Mouse (Mus musculus): Measurements from ENCODE around the gene Runx1.

Gene Runx1

DNA sequence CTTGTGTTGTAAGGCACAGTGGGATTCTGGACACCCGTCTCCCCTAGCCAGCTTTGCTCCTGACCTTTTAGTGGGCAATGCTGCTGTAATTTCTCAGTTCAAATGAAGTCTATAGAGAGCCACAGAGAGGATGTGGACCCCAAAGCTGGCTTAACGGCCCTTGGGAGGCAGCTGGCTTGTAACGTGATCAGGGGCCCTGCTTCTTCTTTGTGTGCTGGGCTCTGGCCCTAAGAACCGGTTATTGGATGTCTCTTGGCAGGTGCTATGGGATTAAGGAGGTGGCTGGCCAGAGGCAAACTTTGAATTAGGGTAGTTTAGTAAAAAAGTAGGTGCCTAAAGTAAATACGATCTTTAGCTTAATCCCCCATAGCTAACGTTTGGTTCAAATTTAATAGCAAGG, 31.8 kb downstream of the Runx1 start:
- DNase-seq (ENCODE audit: low spot score): no peak

DNA sequence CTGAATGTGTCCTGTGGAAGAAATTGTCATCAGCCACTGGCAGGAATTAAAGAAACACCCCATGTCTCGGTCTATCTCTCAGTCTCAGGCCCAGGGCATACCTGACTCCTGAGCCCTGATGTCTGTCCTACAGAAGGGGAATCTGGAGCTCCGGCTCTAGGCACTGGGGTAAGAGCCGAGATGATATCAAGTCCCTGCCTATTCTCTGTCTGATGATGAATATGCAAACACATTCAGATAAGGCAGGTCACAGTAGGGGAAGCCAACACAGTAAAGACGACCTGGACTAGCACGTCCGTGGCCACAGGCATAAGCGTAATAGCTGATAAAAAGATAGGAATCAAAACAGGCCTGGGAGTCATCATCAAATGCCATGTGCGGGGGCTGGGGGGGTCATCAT, 32.2 kb downstream of the Runx1 start:
- no peak for DNase-seq (ENCODE audit: low spot score)

GRCm38 (mm10) chr16:92792905-92793304, 33.0 kb downstream of the Runx1 start:
- DNase-seq (ENCODE audit: low spot score): no peak

DNA sequence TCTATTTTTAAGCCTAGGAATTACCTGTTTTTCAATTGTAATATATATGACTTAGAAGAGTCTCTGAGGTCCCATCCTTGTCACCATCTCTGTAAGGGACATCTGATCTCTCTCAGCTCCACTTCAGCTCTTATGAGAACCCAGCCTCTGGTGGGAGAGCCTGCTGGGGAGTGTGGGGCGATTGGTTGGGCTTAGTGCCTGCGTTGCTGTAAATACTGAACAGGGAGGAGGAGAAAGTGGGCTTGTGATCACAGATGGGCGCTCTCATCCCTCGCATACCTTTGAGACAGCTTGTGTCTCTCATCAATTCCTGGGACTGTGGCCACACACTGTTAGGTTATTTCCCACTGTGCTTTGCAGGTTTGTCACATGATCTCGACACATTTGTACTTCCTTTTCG, 35.3 kb downstream of the Runx1 start:
- DNase-seq (ENCODE audit: low spot score): no peak

GRCm38 (mm10) chr16:92789840-92790239, 36.1 kb downstream of the Runx1 start:
- no peak for DNase-seq (ENCODE audit: low spot score)

DNA sequence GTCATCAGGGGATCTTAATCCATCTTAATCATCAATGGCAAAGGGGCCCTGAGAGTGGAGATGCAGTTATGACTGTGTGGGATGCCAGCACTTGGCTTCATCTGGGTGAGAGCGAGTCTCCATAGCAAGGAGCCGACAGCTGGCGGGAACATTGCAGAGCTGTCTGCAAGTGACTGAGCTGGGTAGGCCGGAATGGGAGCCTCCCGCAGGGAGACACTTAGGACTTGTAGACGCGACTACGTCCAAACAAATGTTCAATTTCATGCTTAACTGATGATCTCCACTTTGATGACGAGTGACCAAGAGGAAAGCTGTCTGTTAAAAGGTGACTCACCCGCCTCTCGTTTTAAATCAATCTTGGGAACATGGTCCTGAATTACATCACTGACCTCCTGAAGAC, 37.5 kb downstream of the Runx1 start:
- DNase-seq (ENCODE audit: low spot score): no peak

DNA sequence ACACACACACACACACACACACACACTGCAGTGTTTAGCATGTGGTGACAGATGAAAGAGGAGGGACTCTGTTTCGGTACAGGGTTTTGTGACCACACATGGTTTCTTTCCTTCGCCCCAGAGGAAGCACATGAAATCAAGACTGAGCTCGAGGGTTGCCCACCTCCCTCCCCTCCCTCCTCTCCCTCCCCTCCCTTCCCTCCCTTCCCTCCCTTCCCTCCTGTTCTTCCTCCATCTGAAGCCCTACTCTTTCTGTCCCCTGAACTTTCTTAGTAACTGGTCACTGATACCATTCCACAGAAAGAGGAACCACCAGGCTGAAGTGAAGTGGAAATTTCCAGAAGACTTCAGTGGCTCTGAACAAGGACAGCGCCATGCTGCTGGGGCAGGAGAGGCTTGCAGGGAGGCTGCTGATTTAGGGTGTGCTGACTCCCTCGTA, 39.0 kb downstream of the Runx1 start:
- DNase-seq (ENCODE audit: low spot score): no peak

DNA sequence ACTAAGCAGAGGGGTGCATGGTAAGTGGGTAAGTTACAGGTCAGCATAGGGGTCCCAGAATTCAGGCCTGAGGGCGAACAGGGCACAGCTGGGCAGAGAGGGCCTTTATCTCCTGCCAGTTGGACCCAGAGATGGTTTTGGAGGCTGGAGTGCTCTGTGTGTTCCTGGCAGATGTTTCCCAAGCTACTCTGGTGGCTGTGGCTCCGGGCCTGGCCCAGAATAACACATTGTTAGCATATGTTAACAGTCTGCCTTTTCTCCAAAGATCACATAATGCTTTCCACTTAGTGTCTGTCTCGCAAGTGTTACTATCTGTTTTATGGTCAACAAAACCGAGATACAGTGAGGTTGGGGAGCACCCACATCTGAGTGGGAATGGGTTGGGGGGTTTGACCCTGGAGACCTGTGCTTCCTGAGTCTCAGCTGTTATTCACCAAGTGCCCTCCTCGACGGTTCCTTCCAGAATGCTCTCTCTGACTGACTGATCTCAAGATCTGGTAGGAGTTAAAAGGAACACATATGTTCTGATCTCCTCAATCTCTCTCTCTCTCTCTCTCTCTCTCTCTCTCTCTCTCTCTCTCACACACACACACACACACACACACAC, 39.6 kb downstream of the Runx1 start:
- DNase-seq (ENCODE audit: low spot score): no peak

- no peak for DNase-seq (ENCODE audit: low spot score)
Measured at GRCm38 (mm10) chr16:92783651-92784131, 42.3 kb downstream of the Runx1 start.

- DNase-seq (ENCODE audit: low spot score): no peak
Measured at GRCm38 (mm10) chr16:92782408-92782807, 43.5 kb downstream of the Runx1 start.

GRCm38 (mm10) chr16:92779896-92780435, 46.0 kb downstream of the Runx1 start:
- DNase-seq (ENCODE audit: low spot score): no peak

- DNase-seq (ENCODE audit: low spot score): no peak
Measured at GRCm38 (mm10) chr16:92779175-92779574, 46.8 kb downstream of the Runx1 start.

DNA sequence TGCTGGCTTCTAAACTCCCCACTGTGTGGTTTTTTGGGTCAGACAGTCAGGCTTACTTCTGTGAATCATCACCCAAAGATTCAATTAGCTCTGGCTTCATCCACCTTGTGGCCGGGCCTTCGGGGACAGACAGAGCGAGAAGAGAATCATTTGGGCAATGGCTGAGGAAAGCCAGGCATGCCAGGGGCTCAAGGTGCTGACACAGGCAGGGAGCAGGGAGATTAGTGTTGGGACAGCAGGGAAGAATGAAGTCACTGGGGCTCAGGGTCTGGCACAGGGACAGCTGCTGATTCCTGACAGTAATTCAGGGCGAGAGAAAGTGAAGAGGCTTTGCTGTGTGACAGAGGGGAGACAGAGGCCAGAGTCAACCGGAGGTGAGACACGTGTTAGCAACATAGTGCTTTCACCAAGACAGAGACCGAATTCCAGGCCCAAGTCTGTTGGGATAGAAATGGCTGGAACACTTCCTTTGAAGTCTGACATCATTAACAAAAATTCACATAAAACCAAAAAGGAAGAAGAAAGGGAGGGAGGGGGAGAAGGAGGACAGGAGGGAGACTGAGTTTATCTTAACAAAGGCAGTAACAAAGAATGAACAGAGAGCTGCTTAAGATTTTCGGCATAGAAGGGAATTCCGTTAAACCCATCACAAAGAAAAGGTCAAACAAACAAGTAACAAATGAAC, 47.7 kb downstream of the Runx1 start:
- DNase-seq (ENCODE audit: low spot score): no peak

DNA sequence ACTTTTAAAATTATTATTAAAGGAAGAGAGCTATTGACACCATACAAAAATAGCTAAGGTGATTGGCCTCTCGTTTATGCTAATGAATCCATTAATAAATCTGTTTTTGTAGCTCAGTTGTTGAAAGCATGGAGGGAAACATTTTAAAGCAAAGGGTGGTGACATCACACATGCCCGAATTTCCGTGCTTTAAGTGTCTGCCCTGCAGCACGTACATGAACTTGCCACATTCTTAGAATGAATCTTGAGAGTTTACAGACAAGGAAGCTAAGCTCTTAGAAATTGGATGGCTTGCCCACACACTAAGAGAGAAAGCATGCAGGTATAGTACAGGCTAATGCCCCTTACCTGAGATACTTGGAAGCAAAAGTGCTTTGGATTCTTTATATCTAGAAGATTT, 58.1 kb downstream of the Runx1 start:
- no peak for DNase-seq (ENCODE audit: low spot score)

GRCm38 (mm10) chr16:92767423-92767822, 58.5 kb downstream of the Runx1 start:
- no peak for DNase-seq (ENCODE audit: low spot score)

GRCm38 (mm10) chr16:92764741-92765396, 61.1 kb downstream of the Runx1 start:
- no peak for DNase-seq (ENCODE audit: low spot score)

GRCm38 (mm10) chr16:92763666-92764065, 62.3 kb downstream of the Runx1 start:
- no peak for DNase-seq (ENCODE audit: low spot score)

GRCm38 (mm10) chr16:92761968-92762521, 63.9 kb downstream of the Runx1 start:
- peak; percentile 20 for DNase-seq (ENCODE audit: low spot score)

DNA sequence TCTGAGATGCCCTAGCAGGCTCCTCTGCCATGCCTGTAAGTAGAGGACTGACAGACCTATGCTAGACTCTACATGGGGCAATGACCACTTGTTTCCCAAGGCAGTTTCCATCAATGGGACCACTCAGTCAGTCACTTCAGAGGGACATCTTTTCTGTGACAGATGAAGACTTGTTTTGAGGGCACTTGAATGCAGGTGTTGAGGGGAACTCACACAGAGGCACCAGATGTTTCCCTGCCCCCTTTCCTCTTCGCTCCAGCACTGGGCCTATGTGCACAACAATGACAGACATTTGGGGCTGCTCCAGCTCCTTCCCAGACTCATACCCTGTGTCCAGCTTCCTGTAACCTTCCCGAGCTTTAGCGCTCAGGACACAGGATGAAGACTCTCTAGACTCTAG, 65.9 kb downstream of the Runx1 start:
- DNase-seq (ENCODE audit: low spot score): no peak

DNA sequence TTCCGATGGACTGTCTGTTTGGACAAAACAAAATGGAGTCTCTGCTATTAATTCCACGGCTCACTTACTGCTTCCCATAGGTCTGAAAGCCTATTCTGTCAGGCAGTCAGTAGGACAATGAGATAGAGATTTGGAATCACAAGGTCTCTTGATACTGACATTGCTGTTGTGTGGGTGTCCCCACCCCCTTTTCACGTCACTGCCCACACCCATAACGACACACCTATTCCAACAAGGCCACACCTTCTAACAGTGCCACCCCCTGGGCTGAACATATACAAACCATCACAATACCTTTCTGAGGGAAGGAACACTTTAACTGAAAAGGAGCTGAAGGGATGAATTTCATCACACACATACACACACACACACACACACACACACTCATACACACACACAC, 68.4 kb downstream of the Runx1 start:
- DNase-seq (ENCODE audit: low spot score): no peak

DNA sequence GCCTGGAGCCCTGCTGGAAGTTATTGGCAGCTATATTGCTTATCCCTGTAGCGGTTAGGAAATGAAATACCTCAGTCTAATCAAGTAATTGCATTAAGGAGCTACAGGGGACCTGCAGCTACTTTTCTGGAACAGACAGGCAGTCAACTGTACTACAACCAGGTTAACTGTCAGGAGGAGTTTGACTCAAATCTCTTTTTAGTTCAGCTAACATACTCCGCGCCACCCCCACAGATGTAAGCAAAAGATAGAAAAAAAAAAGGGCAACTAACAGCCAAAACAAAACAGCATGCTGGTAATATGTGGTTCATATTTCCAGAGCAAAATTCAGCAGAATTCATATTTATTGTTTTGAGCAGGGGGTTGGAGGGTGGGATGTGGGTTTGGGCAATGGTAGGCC, 72.0 kb downstream of the Runx1 start:
- no peak for DNase-seq (ENCODE audit: low spot score)

DNA sequence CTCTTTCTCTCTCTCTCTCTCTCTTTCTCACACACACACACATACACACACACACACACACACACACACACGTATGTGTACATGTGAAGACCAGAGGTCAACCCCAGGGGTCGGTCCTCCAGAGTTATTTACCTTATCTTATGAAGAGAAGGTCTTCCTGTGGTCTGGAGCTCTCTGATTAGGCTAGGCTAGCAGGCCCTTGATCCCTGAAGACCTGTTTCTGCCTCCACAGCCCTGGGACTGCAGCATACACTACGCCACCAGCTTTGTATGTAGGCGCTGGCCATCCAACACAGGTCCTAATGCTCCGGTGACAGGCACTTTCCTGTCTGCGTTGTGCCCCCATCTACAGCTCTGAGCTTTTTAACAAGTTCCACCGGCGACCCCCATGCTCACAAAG, 72.8 kb downstream of the Runx1 start:
- DNase-seq (ENCODE audit: low spot score): no peak

GRCm38 (mm10) chr16:92748272-92748671, 77.7 kb downstream of the Runx1 start:
- DNase-seq (ENCODE audit: low spot score): no peak
